Mouse (Mus musculus): ENCODE results near the gene Myh10. TPM values are rescaled to one million over a fixed set of nuclear protein-coding genes. Genes with fewer than 3 reads are reported as not detected.

Gene Myh10
- polyA plus RNA-seq, 2 experiments, result 14.9 to 28.4 TPM

- Histone ChIP-seq H3K4me1 (replicated peaks; ENCODE audit: control insufficient read depth in 2 of 2, insufficient read depth in 2 of 2, low read length in 1 of 2) (peaks cover 0 to 4% of the 10 kb centered on the region in 2 experiments; a peak in 1 of 4 replicates), H3K36me3 (replicated peaks; ENCODE audit: control insufficient read depth, insufficient read depth, low read depth) (no peaks in the 10 kb centered on the region), H3K4me3 (ENCODE audit: insufficient read depth in 1 of 2, low read depth in 2 of 2, low read length in 2 of 2) (no peak overlapping the region), H3K27ac (no peak overlapping the region), H3K9ac (replicated peaks) (no peak overlapping the region), H3K9me3 (ENCODE audit: control insufficient read depth, low read length) (no peaks in the 10 kb centered on the region), H3K4me2 (ENCODE audit: low read depth) (no peak overlapping the region), H3K27me3 (ENCODE audit: control insufficient read depth, insufficient read depth, low read length) (no peaks in the 10 kb centered on the region)
- no peak for TF ChIP-seq CTCF (IDR thresholded peaks at IDR 0.05; ENCODE audit: low read depth)
- no peak for TF ChIP-seq EP300 (IDR thresholded peaks at IDR 0.05; ENCODE audit: low read depth)
- DNase-seq (ENCODE audit: low read depth in 3 of 3, low spot score in 3 of 3) (no peak), ATAC-seq (ENCODE audit: insufficient read depth) (no peak)
- 28% methylated on average over 1 of the region's 1 CpGs for WGBS (ENCODE audit: insufficient replicate concordance)
Observed at GRCm38 (mm10) chr11:68655524-68655923, 35.8 kb upstream of the Myh10 start.

DNA sequence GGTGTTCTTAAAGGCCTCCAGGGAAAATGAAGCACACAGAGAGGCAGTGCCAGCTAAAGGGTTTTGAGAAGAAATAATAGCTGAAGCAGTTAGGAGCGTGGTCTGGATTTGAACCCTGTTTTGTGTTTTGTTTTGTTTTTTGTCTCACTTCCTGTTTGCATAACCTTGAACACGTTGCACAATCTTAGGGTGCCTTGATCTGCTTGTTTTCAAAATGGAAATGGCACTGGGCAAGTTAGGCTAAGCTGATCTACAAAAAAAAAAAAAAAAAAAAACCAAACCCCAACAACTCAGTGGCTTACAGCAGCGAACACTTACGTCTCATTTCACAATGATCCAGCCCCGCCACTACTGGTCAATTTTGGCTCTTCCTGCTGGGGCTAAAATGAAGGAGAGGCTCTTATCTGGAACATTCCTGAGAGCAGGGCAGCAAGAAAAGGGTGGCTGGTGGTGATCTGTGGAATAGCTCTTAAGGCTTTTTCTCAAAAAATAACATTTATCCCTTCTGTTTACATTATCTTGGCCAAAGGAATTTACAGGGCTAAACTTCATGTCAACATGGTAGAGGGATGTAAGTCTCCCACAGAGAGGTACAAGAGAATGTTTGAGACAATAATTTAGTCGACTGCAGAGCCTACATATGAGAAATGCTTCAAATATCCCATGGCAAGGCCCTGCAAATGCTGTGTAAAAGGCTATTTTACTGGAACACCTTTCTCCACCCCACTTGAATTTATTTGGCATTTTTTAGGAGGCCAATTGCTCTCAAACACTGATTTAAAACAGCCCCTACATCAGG, 34.3 kb upstream of the Myh10 start:
- H3K9ac ChIP-seq (replicated peaks), result no peak overlapping the region
- H3K4me2 ChIP-seq (ENCODE audit: low read depth), result no peak overlapping the region
- no peak overlapping the region for H3K4me3 ChIP-seq (ENCODE audit: insufficient read depth in 1 of 2, low read depth in 2 of 2, low read length in 2 of 2)
- DNase-seq (ENCODE audit: low read depth in 3 of 3, low spot score in 3 of 3) (no peak), ATAC-seq (ENCODE audit: insufficient read depth) (no peak)
- H3K4me1 ChIP-seq (replicated peaks; ENCODE audit: control insufficient read depth in 2 of 2, insufficient read depth in 2 of 2, low read length in 1 of 2), result peaks cover 0 to 4% of the 10 kb centered on the region in 2 experiments; a peak in 1 of 4 replicates
- H3K27ac ChIP-seq, result no peak overlapping the region
- H3K27me3 ChIP-seq (ENCODE audit: control insufficient read depth, insufficient read depth, low read length), result no peaks in the 10 kb centered on the region
- no peaks in the 10 kb centered on the region for H3K9me3 ChIP-seq (ENCODE audit: control insufficient read depth, low read length)
- TF ChIP-seq CTCF (IDR thresholded peaks at IDR 0.05; ENCODE audit: low read depth), result no peak
- no peak for TF ChIP-seq EP300 (IDR thresholded peaks at IDR 0.05; ENCODE audit: low read depth)
- WGBS (ENCODE audit: insufficient replicate concordance), result 37% methylated on average over 6 of the region's 6 CpGs
- H3K36me3 ChIP-seq (replicated peaks; ENCODE audit: control insufficient read depth, insufficient read depth, low read depth), result no peaks in the 10 kb centered on the region

- Histone ChIP-seq H3K4me3 (ENCODE audit: insufficient read depth in 1 of 2, low read depth in 2 of 2, low read length in 2 of 2) (no peak overlapping the region), H3K36me3 (replicated peaks; ENCODE audit: control insufficient read depth, insufficient read depth, low read depth) (no peaks in the 10 kb centered on the region), H3K27me3 (ENCODE audit: control insufficient read depth, insufficient read depth, low read length) (no peaks in the 10 kb centered on the region), H3K9me3 (ENCODE audit: control insufficient read depth, low read length) (no peaks in the 10 kb centered on the region), H3K4me2 (ENCODE audit: low read depth) (no peak overlapping the region), H3K4me1 (replicated peaks; ENCODE audit: control insufficient read depth in 2 of 2, insufficient read depth in 2 of 2, low read length in 1 of 2) (peaks cover 0 to 4% of the 10 kb centered on the region in 2 experiments; a peak in 1 of 4 replicates), H3K27ac (no peak overlapping the region), H3K9ac (replicated peaks) (no peak overlapping the region)
- TF ChIP-seq CTCF (IDR thresholded peaks at IDR 0.05; ENCODE audit: low read depth) (no peak), EP300 (IDR thresholded peaks at IDR 0.05; ENCODE audit: low read depth) (no peak)
- DNase-seq (ENCODE audit: low read depth in 3 of 3, low spot score in 3 of 3) (no peak), ATAC-seq (ENCODE audit: insufficient read depth) (no peak)
- 60% methylated on average over 9 of the region's 9 CpGs for WGBS (ENCODE audit: insufficient replicate concordance)
Observed at GRCm38 (mm10) chr11:68657811-68658210, 33.5 kb upstream of the Myh10 start.

DNA sequence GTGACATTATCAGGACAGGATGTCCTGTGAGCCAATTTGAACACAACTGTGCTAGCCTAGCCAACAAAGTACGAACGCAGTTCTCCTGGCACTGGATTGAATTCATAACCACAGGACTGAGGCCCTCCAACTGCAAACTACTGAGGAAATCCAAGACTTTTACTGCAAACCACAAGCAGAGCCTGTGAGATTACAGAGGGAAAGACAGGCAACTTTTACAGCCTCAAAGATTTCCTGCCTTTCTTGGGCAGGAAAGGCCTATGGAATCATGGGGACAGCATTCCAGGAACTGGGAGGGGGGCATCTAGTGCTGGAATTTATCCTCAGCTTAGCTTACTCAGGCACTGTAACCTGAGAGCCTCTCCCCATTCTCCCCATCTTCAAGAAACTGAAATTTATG, 26.0 kb upstream of the Myh10 start:
- H3K27me3 ChIP-seq (ENCODE audit: control insufficient read depth, insufficient read depth, low read length), result no peaks in the 10 kb centered on the region
- no peaks in the 10 kb centered on the region for H3K36me3 ChIP-seq (replicated peaks; ENCODE audit: control insufficient read depth, insufficient read depth, low read depth)
- no peak overlapping the region for H3K4me2 ChIP-seq (ENCODE audit: low read depth)
- DNase-seq (ENCODE audit: low read depth in 3 of 3, low spot score in 3 of 3) (no peak), ATAC-seq (ENCODE audit: insufficient read depth) (no peak)
- 14% methylated on average over 2 of the region's 2 CpGs for WGBS (ENCODE audit: insufficient replicate concordance)
- TF ChIP-seq EP300 (IDR thresholded peaks at IDR 0.05; ENCODE audit: low read depth), result no peak
- no peak overlapping the region for H3K4me3 ChIP-seq (ENCODE audit: insufficient read depth in 1 of 2, low read depth in 2 of 2, low read length in 2 of 2)
- no peak overlapping the region for H3K27ac ChIP-seq
- H3K4me1 ChIP-seq (replicated peaks; ENCODE audit: control insufficient read depth in 2 of 2, insufficient read depth in 2 of 2, low read length in 1 of 2), result no peaks in the 10 kb centered on the region
- no peaks in the 10 kb centered on the region for H3K9me3 ChIP-seq (ENCODE audit: control insufficient read depth, low read length)
- no peak overlapping the region for H3K9ac ChIP-seq (replicated peaks)

DNA sequence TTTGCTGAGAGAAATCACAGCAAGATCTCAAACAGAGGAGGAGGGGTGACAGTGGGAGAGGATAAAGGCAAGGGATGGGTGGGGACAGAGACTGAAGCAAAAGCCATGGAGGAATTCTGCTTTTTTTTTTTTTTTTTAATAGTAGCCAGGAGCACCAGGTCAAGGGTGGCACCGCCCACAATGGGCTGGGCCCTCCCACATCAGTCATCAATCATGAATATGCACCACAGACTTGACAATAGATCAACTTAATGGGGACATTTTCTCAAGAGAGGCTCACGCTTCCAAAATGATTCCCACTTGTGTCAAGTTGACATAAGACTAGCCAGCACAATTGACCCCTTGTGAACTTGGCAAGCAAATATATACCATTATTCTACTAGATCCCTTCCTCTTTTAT, 25.1 kb upstream of the Myh10 start:
- no peak overlapping the region for H3K27ac ChIP-seq
- H3K4me3 ChIP-seq (ENCODE audit: insufficient read depth in 1 of 2, low read depth in 2 of 2, low read length in 2 of 2), result no peak overlapping the region
- no peak overlapping the region for H3K9ac ChIP-seq (replicated peaks)
- TF ChIP-seq CTCF (IDR thresholded peaks at IDR 0.05; ENCODE audit: low read depth) (no peak), EP300 (IDR thresholded peaks at IDR 0.05; ENCODE audit: low read depth) (no peak)
- no peaks in the 10 kb centered on the region for H3K4me1 ChIP-seq (replicated peaks; ENCODE audit: control insufficient read depth in 2 of 2, insufficient read depth in 2 of 2, low read length in 1 of 2)
- 47% methylated on average over 2 of the region's 2 CpGs for WGBS (ENCODE audit: insufficient replicate concordance)
- no peaks in the 10 kb centered on the region for H3K27me3 ChIP-seq (ENCODE audit: control insufficient read depth, insufficient read depth, low read length)
- ATAC-seq (ENCODE audit: insufficient read depth) (no peak), DNase-seq (ENCODE audit: low read depth in 3 of 3, low spot score in 3 of 3) (no peak)
- no peaks in the 10 kb centered on the region for H3K36me3 ChIP-seq (replicated peaks; ENCODE audit: control insufficient read depth, insufficient read depth, low read depth)
- H3K4me2 ChIP-seq (ENCODE audit: low read depth), result no peak overlapping the region
- H3K9me3 ChIP-seq (ENCODE audit: control insufficient read depth, low read length), result no peaks in the 10 kb centered on the region

Data from liver, embryonic 14.5 days (tissue).